Mouse (Mus musculus): Measurements from ENCODE around the gene Tomt. TPM values are rescaled to one million over a fixed set of nuclear protein-coding genes. Genes with fewer than 3 reads are reported as not detected.
"Not testable (repeated sequence)": the region's sequence is repeated elsewhere in the genome, so short reads cannot be mapped to it uniquely, and the experiment has no call there.

Gene Tomt
- total RNA-seq (2021): not detected

DNA sequence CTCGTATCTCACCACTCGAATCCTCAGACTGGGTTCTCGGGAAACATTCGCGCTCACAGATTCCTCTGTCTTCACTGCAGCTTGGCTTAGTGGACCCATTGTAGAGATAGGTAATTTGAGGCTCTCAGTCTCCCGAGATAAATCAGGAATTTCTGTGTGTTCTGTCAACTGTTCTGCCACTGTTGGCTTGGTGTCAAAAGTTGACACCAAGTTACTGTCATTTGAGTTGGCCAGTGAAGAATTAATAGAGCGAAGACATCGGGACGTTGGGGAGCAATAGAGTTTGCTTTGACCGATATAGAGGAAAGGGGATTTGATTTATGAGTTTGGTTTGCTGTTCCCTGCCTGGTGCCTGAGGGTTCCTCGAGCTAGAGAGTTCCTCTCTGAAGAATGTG is at the start of gene Tomt:
Gene Tomt, minus strand, starts transcription at position 73 of the 395 bp plus-strand sequence.
- intact Hi-C loops (cut with DNase I): loop anchor here (2.0 to 5.0 kb wide), 2 partner anchors 69 to 161 kb away; partner anchors contain the start of genes Rnf121, Xndc1 and Xntrpc
- DNase-seq (ENCODE audit: low spot score): no peak

DNA sequence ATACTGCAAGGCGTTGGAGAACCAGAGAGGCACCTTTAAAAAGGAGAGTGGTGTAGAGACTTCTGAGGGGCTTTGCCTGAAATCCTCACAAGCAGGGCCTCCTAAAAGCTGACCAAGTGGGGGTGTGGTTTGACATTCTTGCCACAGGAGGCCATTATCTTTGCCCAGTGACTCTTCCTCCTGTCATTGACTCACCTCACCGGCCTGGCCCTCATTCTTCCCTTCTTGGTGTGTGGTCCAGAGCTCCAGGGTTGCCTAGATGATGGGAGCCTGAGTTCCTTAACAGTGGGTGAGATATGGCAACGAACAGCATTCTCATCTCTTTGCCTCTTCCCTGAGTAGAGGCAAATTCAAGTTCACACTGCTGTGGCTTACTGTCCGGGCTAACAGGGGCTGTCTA is 49.7 kb upstream of the Tomt start:
- DNase-seq (ENCODE audit: low spot score): no peak
- intact Hi-C loops (cut with DNase I): no loop called here

DNA sequence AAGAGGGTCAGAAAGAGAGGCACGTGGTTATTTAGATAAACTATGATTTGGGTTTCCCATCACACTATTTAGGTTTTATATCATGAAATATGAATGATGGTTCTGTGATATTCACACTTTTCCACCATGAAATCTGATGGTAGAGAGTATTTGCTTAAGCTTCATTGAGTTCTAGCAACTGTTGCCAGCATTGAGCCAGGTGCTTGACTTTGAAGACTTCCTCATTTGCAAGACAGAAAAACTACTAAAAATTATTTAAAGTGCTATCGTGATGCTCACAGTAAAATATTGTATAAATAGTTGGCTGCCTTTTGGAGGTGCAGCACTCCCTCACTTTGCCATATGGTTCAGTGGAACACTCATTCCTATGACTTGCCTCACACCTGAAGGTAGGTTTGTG is 49.1 kb upstream of the Tomt start:
- intact Hi-C loops (cut with DNase I): no loop called here
- no peak for DNase-seq (ENCODE audit: low spot score)

DNA sequence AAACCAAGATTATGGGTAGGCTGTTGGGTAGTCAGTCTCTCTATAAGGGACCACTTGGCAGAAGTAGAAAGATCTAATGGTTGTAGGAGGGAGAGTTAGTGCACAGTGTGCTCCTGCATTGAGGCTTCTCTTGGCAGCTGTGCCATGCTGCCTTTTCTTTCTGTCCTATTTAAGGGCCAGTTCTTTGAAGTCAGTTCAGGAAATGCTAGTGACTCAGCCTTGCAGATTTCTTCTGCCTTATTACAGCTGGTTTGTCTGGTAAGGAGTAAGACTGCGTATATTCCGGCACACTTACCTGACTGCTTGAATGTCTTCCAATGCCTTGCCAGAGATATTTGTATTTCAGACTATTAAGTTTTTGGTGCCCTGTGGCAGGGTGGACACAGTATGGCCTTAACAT is 48.0 kb upstream of the Tomt start:
- intact Hi-C loops (cut with DNase I): no loop called here
- no peak for DNase-seq (ENCODE audit: low spot score)

DNA sequence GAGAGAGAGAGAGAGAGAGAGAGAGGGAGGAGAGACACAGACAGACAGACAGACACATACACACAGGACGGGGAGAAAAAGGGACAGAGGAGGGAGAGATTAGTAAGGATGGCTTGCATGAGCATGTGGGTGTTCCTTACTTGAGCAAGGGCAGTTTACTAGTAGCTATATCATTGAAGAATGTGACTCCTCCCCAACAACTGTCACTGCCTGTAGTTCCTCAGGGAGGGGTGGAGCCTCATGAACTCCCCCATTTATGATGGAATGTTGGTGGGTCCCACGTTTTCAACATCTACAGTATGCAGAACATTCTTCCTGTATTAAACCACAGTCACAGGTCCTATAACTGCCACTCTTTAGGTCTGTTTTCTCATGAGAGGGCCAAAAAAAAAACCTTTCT is 45.9 kb upstream of the Tomt start:
- intact Hi-C loops (cut with DNase I): no loop called here
- DNase-seq (ENCODE audit: low spot score): no peak

DNA sequence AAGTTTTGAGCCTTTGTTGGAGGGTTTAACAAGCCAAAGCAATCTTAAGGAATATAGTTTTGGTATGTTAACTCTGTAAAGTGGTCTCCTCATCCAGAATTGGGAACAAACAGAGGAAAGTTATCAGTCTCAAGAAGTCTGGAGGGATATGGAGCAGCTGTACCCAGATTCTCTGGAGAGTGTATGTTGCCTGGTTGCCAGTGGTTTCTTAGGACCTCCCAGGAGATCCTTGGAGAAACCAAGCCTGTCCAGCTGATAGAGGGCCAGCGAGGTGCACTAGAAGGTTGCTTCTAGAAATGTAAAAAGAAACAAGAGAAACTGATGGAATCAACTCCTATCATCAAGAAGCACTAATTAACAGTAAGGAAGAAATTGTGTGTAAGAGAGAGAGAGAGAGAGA is 45.5 kb upstream of the Tomt start:
- no peak for DNase-seq (ENCODE audit: low spot score)
- intact Hi-C loops (cut with DNase I): no loop called here

DNA sequence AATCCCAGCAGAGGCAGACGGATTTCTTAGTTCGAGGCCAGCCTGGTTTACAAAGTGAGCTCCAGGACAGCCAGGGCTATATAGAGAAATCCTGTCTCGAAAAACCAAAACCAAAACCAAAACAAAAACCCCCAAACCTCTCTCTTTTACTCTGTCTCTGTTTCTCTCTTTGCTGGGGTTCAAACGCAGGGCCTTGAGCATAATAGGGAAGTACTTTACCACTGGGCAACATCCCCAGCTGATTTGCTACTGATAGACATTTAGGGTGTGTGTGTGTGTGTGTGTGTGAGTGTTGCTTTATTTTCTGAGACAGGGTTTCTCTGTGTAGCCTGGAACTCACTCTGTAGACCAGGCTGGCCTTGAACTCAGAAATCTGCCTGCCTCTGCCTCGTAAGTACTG is 42.8 kb upstream of the Tomt start:
- intact Hi-C loops (cut with DNase I); DNase-seq (ENCODE audit: low spot score): not testable (repeated sequence)

DNA sequence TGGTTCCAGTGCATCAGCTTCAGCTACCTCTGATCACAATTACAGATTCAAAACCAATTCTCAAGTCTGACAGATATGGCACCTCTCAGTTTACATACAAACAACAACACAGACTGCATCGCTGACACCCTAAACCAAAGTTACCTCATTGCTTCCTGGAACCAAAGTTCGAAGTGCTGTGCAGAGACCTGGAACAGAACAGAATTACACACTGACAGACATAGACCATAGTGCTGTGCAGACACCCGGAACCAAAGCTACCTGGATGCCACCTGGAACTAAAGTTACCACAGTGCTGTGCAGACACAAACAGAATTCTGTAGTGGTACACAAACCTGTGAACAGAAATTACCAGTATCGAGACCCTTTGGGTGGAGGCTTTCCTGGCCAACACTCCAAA is 33.6 kb upstream of the Tomt start:
- intact Hi-C loops (cut with DNase I): no loop called here
- DNase-seq (ENCODE audit: low spot score): no peak

DNA sequence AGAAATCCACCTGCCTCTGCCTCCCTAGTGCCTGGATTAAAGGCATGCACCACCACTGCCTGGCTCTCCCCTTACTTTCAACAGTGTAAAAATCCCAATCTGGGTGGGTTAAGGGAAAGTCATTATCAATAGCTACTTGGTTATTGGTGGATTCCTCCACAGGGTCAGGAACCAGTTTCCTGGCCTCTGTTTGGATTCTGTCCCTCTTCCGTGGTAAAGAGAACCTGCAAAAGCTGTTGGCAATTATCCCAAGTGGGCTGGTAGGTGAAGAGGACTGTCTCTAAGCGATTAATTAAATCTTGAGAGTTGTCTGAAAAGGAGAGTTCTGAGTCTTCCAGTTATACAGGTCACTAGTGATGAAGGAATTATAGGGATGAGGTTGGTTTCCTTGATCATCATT is 32.2 kb upstream of the Tomt start:
- intact Hi-C loops (cut with DNase I): no loop called here
- no peak for DNase-seq (ENCODE audit: low spot score)

DNA sequence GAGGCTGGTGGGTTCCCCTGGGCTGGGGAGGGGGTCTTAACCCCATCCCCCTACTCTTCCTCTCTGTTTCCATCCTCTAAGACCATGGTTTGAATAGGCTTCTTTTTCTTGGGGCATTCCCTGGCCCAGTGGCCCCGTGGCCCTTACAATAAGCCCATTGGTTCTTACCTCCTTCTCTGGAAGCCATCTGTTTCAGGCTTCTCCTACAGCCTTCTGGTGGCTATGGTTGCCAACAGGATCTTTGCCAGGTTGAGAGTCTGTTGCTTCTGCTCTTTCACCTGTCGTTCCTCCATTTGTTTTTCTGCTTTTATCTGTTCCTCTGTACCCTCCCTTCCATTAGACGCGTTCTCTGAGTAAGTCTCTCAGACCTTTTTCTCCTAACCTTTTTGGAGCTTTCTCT is 31.4 kb upstream of the Tomt start:
- intact Hi-C loops (cut with DNase I): no loop called here
- DNase-seq (ENCODE audit: low spot score): no peak

DNA sequence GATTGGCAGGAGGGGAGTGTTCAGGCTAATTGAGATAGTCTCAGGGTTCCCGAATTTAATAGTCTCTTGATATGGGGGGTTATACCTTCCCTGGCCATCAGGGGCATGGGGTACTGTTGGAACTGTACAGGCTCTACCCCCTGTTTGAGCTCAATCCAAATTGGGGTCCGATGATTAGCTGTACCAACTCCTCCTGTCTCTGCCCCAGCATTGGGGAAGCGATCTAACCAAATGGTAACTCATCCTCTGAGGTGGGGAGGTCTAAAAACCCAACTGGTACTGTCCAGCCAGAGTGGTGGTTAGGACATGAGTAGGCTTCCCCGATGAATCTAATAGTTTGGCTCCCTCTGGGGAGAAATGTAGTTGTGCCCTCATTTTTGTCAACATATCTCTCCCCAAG is 30.8 kb upstream of the Tomt start:
- no peak for DNase-seq (ENCODE audit: low spot score)
- intact Hi-C loops (cut with DNase I): no loop called here

DNA sequence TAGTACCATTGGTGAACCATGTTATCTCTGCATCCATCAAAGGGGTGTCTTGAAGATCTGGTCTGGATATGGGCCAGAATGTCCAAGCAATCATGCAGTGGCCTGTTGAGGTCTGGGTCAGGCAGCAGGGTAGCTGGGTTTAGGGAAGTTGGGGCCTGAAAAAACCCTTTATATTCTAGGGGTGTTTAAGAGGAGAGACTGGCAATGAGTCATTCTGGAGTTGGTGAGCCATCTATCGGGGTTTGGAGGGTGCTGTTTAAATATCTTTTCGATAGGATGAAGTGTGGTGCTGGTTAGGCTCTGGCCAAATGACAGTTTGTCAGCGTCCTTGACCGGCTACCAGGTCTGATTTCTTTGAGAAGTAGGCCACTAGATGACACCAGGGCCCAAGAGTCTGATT is 29.8 kb upstream of the Tomt start:
- intact Hi-C loops (cut with DNase I): no loop called here

DNA sequence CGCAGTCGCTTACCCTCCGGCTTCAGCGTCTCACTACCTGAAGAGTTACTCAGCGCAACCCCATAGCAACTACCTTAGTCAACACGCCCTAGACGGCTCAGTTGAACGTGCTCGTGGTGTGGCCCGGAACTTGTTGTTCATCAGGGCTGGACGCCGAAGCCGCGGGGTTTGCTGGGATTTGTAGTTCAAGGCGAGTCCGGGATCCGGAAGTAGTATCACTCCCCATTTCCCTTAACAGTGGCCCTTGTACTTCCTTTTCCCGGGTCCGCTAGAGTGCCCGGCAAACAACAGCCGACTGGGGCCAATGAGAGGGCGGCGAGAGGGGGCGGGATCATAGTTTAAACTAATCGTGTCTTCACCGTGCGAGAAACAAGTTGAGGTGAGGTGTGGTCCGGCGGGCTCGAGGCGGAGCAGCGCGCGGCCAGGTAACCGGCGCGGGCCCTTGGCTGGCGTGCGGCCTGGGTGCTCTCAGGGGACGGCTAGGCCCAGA is 27.6 kb upstream of the Tomt start, which contains the start of the genes Lrrc51 and Numa1:
Gene Lrrc51, minus strand, starts transcription at position 145 of the 490 bp plus-strand sequence.
Gene Numa1, plus strand, starts transcription at position 361 of the 490 bp plus-strand sequence.
- intact Hi-C loops (cut with DNase I): loop anchor here (5.0 kb wide), 3 partner anchors 34 to 129 kb away; no protein-coding TSS in a partner anchor
- DNase-seq (ENCODE audit: low spot score): peak; percentile 94

More for the DNA sequence above, 29.8 kb upstream of the Tomt start:
- no peak for DNase-seq (ENCODE audit: low spot score)

DNA sequence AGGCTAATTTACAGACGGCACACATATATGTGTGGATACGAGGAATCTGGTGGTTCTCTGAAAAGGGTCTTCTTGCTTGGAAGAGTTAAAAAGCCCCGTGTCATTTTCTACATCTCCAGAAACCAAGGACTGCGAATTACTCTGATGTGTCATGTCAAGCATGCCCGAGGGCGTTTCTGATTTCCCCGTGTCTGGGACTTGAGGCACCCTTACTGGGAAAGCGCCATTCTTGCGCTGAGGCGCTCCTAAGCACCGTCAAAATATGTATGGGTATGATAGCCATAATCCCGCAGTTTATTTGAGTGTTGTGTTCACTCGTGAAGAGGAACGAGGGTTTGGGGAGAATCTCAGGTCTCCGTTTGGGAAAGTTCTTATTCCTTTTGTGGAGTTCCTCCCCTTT is 27.1 kb upstream of the Tomt start:
- no peak for DNase-seq (ENCODE audit: low spot score)
- intact Hi-C loops (cut with DNase I): loop anchor here (5.0 kb wide), 3 partner anchors 34 to 129 kb away; no protein-coding TSS in a partner anchor

DNA sequence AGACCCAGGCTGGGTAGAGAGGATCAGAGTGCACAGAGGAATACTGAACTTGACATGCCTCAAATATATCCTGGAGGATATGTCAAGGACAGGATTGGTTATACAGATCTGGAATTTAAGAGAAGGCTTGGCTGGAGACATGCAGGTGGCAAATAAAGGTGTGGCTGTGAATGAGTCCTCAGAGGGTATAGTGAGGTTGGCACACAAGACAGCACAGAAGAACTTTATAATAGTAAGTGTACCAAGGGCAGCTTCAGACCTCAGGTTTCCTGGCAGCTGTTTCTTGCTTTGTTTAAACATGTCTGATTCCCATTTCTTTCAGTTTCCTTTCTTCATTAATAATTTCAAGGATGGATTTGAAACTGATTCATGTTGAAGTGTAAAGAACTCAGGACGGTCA is 26.4 kb upstream of the Tomt start:
- no peak for DNase-seq (ENCODE audit: low spot score)
- intact Hi-C loops (cut with DNase I): loop anchor here (5.0 kb wide), 3 partner anchors 35 to 130 kb away; no protein-coding TSS in a partner anchor

DNA sequence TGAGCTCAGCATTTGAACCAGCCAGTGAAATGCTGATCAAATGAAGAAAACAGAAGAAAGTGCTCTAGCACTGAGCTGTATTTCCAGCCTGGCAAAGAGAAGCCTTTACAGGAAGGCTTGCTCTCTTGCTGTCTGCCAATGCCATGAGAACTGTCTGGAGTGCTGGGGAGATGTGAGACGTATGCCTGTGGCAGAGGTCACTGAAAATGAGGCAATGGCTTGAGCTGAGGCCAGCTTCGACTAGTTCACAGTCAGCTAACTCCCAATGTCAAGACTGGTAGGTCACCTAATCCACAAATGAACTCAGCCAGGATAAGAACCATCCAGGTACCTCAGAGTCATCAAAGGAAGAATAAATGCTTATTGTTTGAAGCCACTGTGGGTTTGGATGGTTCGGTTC is 21.9 kb upstream of the Tomt start:
- no peak for DNase-seq (ENCODE audit: low spot score)
- intact Hi-C loops (cut with DNase I): no loop called here

DNA sequence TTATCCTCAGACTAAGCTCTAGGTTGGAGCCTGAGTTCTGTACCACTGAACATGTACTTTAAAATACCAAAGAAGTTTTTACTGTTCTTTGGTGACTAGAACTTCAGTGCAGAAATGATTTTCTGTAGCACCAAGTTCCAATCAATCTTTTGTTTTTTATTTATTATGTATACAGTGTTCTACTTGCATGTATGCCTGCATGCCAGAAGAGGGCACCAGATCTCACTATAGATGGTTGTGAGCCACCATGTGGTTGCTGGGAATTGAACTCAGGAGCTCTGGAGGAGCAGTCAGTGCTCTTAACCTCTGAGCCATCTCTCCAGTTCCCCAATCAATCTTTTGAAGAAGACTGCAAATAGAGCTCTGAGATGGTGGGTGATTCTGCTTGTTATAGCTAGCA is 19.7 kb upstream of the Tomt start:
- not testable (repeated sequence) for DNase-seq (ENCODE audit: low spot score)

DNA sequence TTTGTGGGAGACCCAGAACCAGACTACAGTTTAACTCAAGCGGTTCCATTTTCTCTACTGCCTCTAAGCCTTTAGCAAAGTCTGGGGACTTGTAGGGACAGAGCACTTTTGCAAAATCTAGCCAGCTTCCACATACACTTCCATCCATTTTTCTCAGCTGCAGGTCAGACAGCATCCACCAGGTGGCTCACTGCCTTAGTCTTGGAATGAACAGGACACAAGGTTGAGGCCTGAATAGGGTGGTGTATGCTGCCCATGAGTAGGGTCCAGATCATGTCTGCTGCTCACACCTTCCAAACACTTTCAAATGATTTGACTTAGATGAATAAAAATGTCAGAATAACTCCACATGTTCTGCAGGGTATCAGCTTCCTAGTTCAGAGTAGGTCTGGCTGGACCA is 11.9 kb upstream of the Tomt start:
- intact Hi-C loops (cut with DNase I): loop anchor here (2.0 to 5.0 kb wide), 3 partner anchors 49 to 159 kb away; no protein-coding TSS in a partner anchor
- no peak for DNase-seq (ENCODE audit: low spot score)

More for the DNA sequence above, 19.7 kb upstream of the Tomt start:
- intact Hi-C loops (cut with DNase I): not testable (repeated sequence)

DNA sequence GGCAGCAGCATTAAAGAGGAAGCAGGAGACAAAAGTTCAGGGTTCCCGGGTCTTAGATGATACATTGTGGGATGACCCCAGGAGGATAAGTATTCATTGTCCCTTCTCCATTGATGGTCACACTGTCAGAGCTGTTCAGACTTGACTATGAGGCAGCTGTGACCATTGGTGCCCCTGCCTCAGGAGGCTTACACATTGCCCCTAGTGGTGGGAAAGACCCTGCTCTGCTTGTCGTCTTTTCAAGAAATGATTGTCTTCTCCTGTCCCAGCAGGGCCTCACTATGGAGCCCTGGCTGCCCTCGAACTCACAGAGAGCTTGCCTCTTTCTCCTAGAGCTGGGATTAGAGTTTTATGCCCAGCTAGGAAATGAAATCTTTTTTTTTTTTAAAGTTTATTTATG is 5.8 kb upstream of the Tomt start:
- intact Hi-C loops (cut with DNase I): no loop called here

DNA sequence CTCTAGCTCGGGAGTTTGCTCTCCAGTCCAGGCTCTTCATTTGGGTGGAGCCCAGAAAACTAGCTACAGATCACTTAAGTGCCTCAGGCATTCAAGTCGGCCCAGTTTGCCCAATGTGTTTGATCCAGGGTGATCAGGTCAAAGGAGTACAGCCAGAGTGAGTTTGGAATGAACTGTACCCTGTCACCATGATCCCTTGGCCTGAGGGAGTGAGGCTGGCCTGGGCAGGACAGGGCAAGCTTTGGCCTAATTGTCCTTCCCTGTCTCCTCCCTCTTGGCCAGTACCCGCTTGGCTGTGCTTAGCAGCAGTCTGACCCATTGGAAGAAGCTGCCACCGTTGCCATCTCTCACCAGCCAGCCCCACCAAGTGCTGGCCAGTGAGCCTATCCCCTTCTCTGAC is 4.0 kb upstream of the Tomt start:
- DNase-seq (ENCODE audit: low spot score): no peak
- intact Hi-C loops (cut with DNase I): no loop called here

More for the DNA sequence above, 5.8 kb upstream of the Tomt start:
- no peak for DNase-seq (ENCODE audit: low spot score)

DNA sequence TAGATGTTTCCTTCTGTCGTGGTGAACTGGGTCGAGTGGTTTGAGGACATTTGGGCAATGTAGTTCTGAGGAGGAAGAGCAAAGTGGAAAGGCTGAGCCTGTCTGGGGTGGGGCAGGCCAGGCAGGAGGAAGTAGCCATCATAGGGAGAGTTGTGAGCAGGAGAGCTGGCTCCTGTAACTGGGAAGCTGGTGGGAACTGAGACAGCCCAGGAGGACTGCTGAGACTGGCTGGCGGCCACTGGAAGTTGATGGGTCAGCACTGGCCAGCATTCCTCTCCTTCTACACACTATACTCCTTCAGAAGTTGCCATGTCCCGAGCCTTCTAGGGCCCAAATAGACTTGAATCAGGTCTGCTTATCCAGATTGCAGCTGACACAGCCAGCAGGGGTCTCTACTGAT is 2.2 kb upstream of the Tomt start:
- intact Hi-C loops (cut with DNase I): loop anchor here (5.0 kb wide), 1 partner anchor 159 kb away; the partner anchor contains the start of genes Rnf121, Xndc1 and Xntrpc
- no peak for DNase-seq (ENCODE audit: low spot score)

DNA sequence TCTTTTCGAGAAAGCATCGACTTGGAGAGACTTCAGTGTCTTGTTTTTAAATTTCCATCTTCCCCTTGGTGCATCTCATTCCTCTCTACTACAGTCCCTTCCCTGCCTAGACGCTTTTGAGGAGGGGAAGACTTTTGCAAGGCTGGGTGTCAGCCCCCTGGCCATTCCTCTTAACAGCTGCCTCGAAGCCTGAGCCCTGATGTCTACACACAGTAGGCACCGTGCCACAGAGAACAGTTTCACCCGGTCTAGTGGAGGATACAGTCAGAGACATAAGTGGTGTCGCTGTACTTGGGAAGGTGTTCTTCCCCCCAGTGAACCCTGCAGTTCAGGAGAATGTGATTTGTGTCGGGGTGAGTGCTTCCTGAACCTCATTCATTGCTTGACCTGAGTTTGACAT is 537 bp upstream of the Tomt start:
- intact Hi-C loops (cut with DNase I): loop anchor here (2.0 to 5.0 kb wide), 2 partner anchors 70 to 161 kb away; partner anchors contain the start of genes Rnf121, Xndc1 and Xntrpc
- no peak for DNase-seq (ENCODE audit: low spot score)
